Mouse (Mus musculus) CH12.LX (cell line): ENCODE measurements around the gene Hist1h1b. TPM values are rescaled to one million over a fixed set of nuclear protein-coding genes. Genes with fewer than 3 reads are reported as not detected.

ENCODE experiments used
- DNase-seq: peaks from one replicate; pipeline ENCODE4 v3.0.0-alpha.2; 2013; ENCODE audit errors: extremely low read depth
- H3K27ac ChIP-seq: 2 replicates; pipeline ENCODE4 v1.5.1; 2012; ENCODE audit warnings: low read depth, mild to moderate bottlenecking, control low read depth, moderate library complexity; ENCODE audit not compliant: insufficient read depth
- H3K27me3 ChIP-seq: replicated peaks from 2 replicates; pipeline ENCODE3; 2012; ENCODE audit warnings: inconsistent platforms
- H3K36me3 ChIP-seq, 2 experiments: replicated peaks in 1 of 2; 2 replicates each; pipeline versions ENCODE3 to v1.6.1; 2012; ENCODE audit warnings: inconsistent platforms in 1 of 2, low read length in 1 of 2, mild to moderate bottlenecking in 1 of 2, mixed read lengths in 1 of 2, moderate library complexity in 1 of 2; ENCODE audit not compliant: control insufficient read depth in 1 of 2, insufficient read depth in 1 of 2
- H3K4me1 ChIP-seq, 2 experiments: 2 replicates each; pipeline ENCODE4 v1.6.1; 2012; ENCODE audit warnings: inconsistent platforms in 1 of 2, moderate library complexity in 1 of 2; ENCODE audit not compliant: insufficient read depth in 2 of 2, control insufficient read depth in 1 of 2
- H3K4me2 ChIP-seq: 2 replicates; pipeline ENCODE4 v1.6.1; 2012; ENCODE audit warnings: low read depth, mild to moderate bottlenecking, control low read depth; ENCODE audit not compliant: poor library complexity, insufficient read depth, severe bottlenecking
- H3K4me3 ChIP-seq, 3 experiments: fragments of 150-350 bp in 1 of 3; sonication (generic) in 1 of 3; replicated peaks in 1 of 3; 2 replicates each; pipeline versions ENCODE3 to v1.5.1; 2011 to 2012; ENCODE audit warnings: low read depth in 2 of 3, low read length in 2 of 3, mild to moderate bottlenecking in 2 of 3, moderate library complexity in 2 of 3, control low read depth in 1 of 3, improper control_type of control experiment in 1 of 3, inconsistent platforms in 1 of 3, mixed read lengths in 1 of 3; ENCODE audit not compliant: poor library complexity in 1 of 3
- H3K79me2 ChIP-seq: replicated peaks from 2 replicates; pipeline ENCODE4 v1.6.1; 2012; ENCODE audit warnings: mild to moderate bottlenecking, moderate library complexity; ENCODE audit not compliant: control insufficient read depth, poor library complexity, insufficient read depth, severe bottlenecking; ENCODE audit errors: extremely low read depth
- H3K9ac ChIP-seq: 2 replicates; pipeline ENCODE4 v1.6.1; 2012; ENCODE audit warnings: low read depth, mild to moderate bottlenecking, control low read depth, moderate library complexity; ENCODE audit not compliant: insufficient read depth
- H3K9me3 ChIP-seq: replicated peaks from 2 replicates; pipeline ENCODE3; 2012; ENCODE audit warnings: low read length, inconsistent platforms, mixed read lengths
- BHLHE40 ChIP-seq: IDR thresholded peaks from 2 replicates; pipeline ENCODE4 v1.6.1; 2011; ENCODE audit warnings: mild to moderate bottlenecking, low read depth, low read length, improper control_type of control experiment
- CHD1 ChIP-seq: IDR thresholded peaks from 2 replicates; pipeline ENCODE4 v1.6.1; 2012; ENCODE audit warnings: low read depth, low read length, improper control_type of control experiment, inconsistent platforms
- CHD2 ChIP-seq: IDR thresholded peaks from 2 replicates; pipeline ENCODE4 v1.6.1; 2011; ENCODE audit warnings: low read length, improper control_type of control experiment
- CTCF ChIP-seq, 2 experiments: IDR thresholded peaks in 1 of 2; conservative IDR thresholded peaks in 1 of 2; 2 replicates each; pipeline ENCODE4 v1.5.1; 2011 to 2012; ENCODE audit warnings: low read depth in 2 of 2, low read length in 2 of 2, improper control_type of control experiment in 1 of 2, inconsistent platforms in 1 of 2, mild to moderate bottlenecking in 1 of 2, moderate library complexity in 1 of 2
- ELF1 ChIP-seq: IDR thresholded peaks from 2 replicates; pipeline ENCODE4 v1.6.1; 2014; ENCODE audit warnings: low read depth, mild to moderate bottlenecking, inconsistent platforms, low read length, improper control_type of control experiment
- EP300 ChIP-seq: IDR thresholded peaks from 2 replicates; pipeline ENCODE4 v1.6.1; 2011; ENCODE audit warnings: low read length, improper control_type of control experiment
- ETS1 ChIP-seq: conservative IDR thresholded peaks from 2 replicates; pipeline ENCODE4 v1.6.1; 2012; ENCODE audit warnings: low read depth, mild to moderate bottlenecking, inconsistent platforms, low read length, improper control_type of control experiment, moderate library complexity
- GABPA ChIP-seq: IDR thresholded peaks from 2 replicates; pipeline ENCODE4 v1.6.1; 2012; ENCODE audit warnings: low read depth, low read length, improper control_type of control experiment, inconsistent platforms; ENCODE audit not compliant: insufficient replicate concordance
- JUN ChIP-seq: IDR thresholded peaks from 2 replicates; pipeline ENCODE4 v1.6.1; 2011; ENCODE audit warnings: low read depth, mild to moderate bottlenecking, low read length, improper control_type of control experiment, moderate library complexity; ENCODE audit not compliant: insufficient read depth
- KAT2A ChIP-seq: IDR thresholded peaks from 2 replicates; pipeline ENCODE4 v1.6.1; 2012; ENCODE audit warnings: low read length, improper control_type of control experiment, inconsistent platforms; ENCODE audit not compliant: insufficient replicate concordance
- MAFK ChIP-seq: IDR thresholded peaks from 2 replicates; pipeline ENCODE4 v1.6.1; 2011; ENCODE audit warnings: low read length, improper control_type of control experiment; ENCODE audit not compliant: insufficient replicate concordance
- MAX ChIP-seq: IDR thresholded peaks from 2 replicates; pipeline ENCODE4 v1.6.1; 2011; ENCODE audit warnings: low read length, improper control_type of control experiment
- MAZ ChIP-seq: IDR thresholded peaks from 2 replicates; pipeline ENCODE4 v1.6.1; 2012; ENCODE audit warnings: low read depth, mild to moderate bottlenecking, inconsistent platforms, low read length, improper control_type of control experiment, moderate library complexity
- MEF2A ChIP-seq: IDR thresholded peaks from 2 replicates; pipeline ENCODE4 v1.6.1; 2014; ENCODE audit warnings: low read depth, mild to moderate bottlenecking, inconsistent platforms, low read length, improper control_type of control experiment, borderline replicate concordance
- MYC ChIP-seq: IDR thresholded peaks from 2 replicates; pipeline ENCODE4 v1.6.1; 2011; ENCODE audit warnings: low read depth, mild to moderate bottlenecking, improper control_type of control experiment, low read length
- NELFE ChIP-seq: IDR thresholded peaks from 2 replicates; pipeline ENCODE4 v1.6.1; 2011; ENCODE audit warnings: low read depth, low read length, improper control_type of control experiment
- POLR2A ChIP-seq: IDR thresholded peaks from 2 replicates; pipeline ENCODE4 v1.6.1; 2011; ENCODE audit warnings: low read depth, mild to moderate bottlenecking, improper control_type of control experiment, low read length
- RCOR1 ChIP-seq: conservative IDR thresholded peaks from 2 replicates; pipeline ENCODE4 v1.6.1; 2012; ENCODE audit warnings: low read depth, mild to moderate bottlenecking, inconsistent platforms, low read length, improper control_type of control experiment
- SIN3A ChIP-seq: IDR thresholded peaks from 2 replicates; pipeline ENCODE4 v1.6.1; 2012; ENCODE audit warnings: low read length, improper control_type of control experiment, inconsistent platforms
- TBP ChIP-seq: conservative IDR thresholded peaks from 2 replicates; pipeline ENCODE4 v1.6.1; 2011; ENCODE audit warnings: low read depth, low read length, improper control_type of control experiment
- TCF12 ChIP-seq: IDR thresholded peaks from 2 replicates; pipeline ENCODE4 v1.6.1; 2014; ENCODE audit warnings: low read depth, mild to moderate bottlenecking, inconsistent platforms, low read length, improper control_type of control experiment
- UBTF ChIP-seq: IDR thresholded peaks from 2 replicates; pipeline ENCODE4 v1.6.1; 2012; ENCODE audit warnings: low read depth, mild to moderate bottlenecking, inconsistent platforms, low read length, improper control_type of control experiment, moderate library complexity
- USF2 ChIP-seq: conservative IDR thresholded peaks from 2 replicates; pipeline ENCODE4 v1.6.1; 2011; ENCODE audit warnings: low read depth, low read length, improper control_type of control experiment
- ZC3H11A ChIP-seq: IDR thresholded peaks from 2 replicates; pipeline ENCODE4 v1.6.1; 2012; ENCODE audit warnings: low read depth, mild to moderate bottlenecking, inconsistent platforms, low read length, improper control_type of control experiment
- ZMIZ1 ChIP-seq: IDR thresholded peaks from 2 replicates; pipeline ENCODE4 v1.6.1; 2012; ENCODE audit warnings: low read depth, mild to moderate bottlenecking, inconsistent platforms, low read length, improper control_type of control experiment
- ZNF384 ChIP-seq: IDR thresholded peaks from 2 replicates; pipeline ENCODE4 v1.6.1; 2012; ENCODE audit warnings: low read depth, low read length, improper control_type of control experiment, inconsistent platforms
- dilution Hi-C: fragments of 300-500 bp; cut with MboI; formaldehyde crosslinking; loops from 2 replicates; pipeline ENCODE4 v1.14.3; 2020; ENCODE audit warnings: low sequenced_read_pairs; ENCODE audit not compliant: extremely low pct_unique_long_range_greater_than_20kb, extremely low pct_ligation_motif_present
- in situ Hi-C: fragments of 300-500 bp; cut with MboI; formaldehyde crosslinking; loops from 3 replicates; pipeline ENCODE4 v1.14.3; 2019; ENCODE audit warnings: low sequenced_read_pairs, low pct_ligation_motif_present, low pct_unique_long_range_greater_than_20kb, mixed read lengths
- polyA plus RNA-seq: library from polyadenylated mRNA; unstranded; fragments of >175 nt; gene quantifications from 2 replicates; pipeline ENCODE4 v1.2.1, GENCODE M21; 2012; ENCODE audit warnings: low read depth; ENCODE audit not compliant: insufficient read length
- total RNA-seq, 2 experiments: library from RNA; depleted of rRNA; stranded (reverse); fragments of 300-350 nt in 1 of 2; fragments of >200 nt in 1 of 2; gene quantifications; 2 replicates each; pipeline ENCODE4 v1.2.3; 2012 to 2014

The Hist1h1b gene
- total and polyA plus RNA-seq, 3 experiments: 1.9 to 1,032 (median 16.6) TPM

DNA sequence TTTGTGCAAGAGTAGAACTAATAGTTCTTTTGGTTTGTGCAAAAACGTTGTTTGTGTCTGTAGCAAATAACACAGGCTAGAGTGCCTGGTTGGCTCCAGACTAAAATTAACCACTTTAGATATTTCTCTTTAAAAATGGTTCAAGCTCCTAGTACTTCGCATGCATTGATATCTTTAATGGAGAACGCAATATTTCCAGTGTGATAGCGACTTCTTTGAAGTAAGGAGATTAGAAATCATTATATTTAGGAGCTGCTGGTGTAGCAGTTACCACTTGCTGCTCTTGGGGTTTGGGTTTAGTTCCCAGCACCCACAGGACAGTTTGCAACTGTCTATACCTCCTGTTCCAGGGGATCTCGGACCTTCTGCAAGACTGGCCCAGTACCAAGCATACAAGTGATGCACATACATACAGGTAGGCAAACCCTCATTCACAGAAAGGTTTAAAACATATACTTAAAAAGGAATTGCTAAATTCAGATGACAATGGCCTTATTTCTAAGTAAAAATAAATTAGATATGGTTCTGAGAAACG is 663 bp upstream of the Hist1h1b start:
- Histone ChIP-seq H3K9me3 (no peaks in the 10 kb centered on the region), H3K36me3 (no peaks in the 10 kb centered on the region), H3K4me3 (peak overlapping the region in 1 of 3 experiments; percentile 59), H3K4me1 (peaks cover 6 to 39% of the 10 kb centered on the region in 2 experiments; a peak in 3 of 4 replicates), H3K79me2 (no peaks in the 10 kb centered on the region; the same call in 1 of the 2 replicates), H3K27ac (peak overlapping the region; percentile 35; the same call in 1 of the 2 replicates), H3K9ac (peak overlapping the region; percentile 86; the same call in 1 of the 2 replicates), H3K27me3 (no peaks in the 10 kb centered on the region), H3K4me2 (peak overlapping the region; percentile 65)
- in situ Hi-C loops (no loop called here), dilution Hi-C loops (no loop called here)
- peak; percentile 29 for DNase-seq
- TF ChIP-seq JUN (no peak), NELFE (no peak), CHD2 (no peak), RCOR1 (no peak), TBP (no peak), MAX (no peak), MAFK (no peak), EP300 (no peak), POLR2A (no peak), CTCF (conservative IDR thresholded peaks at IDR 0.05 in 1 of 2, IDR thresholded peaks at IDR 0.05 in 1 of 2; ENCODE audit: low read depth in 2 of 2, low read length in 2 of 2) (no peak)

DNA sequence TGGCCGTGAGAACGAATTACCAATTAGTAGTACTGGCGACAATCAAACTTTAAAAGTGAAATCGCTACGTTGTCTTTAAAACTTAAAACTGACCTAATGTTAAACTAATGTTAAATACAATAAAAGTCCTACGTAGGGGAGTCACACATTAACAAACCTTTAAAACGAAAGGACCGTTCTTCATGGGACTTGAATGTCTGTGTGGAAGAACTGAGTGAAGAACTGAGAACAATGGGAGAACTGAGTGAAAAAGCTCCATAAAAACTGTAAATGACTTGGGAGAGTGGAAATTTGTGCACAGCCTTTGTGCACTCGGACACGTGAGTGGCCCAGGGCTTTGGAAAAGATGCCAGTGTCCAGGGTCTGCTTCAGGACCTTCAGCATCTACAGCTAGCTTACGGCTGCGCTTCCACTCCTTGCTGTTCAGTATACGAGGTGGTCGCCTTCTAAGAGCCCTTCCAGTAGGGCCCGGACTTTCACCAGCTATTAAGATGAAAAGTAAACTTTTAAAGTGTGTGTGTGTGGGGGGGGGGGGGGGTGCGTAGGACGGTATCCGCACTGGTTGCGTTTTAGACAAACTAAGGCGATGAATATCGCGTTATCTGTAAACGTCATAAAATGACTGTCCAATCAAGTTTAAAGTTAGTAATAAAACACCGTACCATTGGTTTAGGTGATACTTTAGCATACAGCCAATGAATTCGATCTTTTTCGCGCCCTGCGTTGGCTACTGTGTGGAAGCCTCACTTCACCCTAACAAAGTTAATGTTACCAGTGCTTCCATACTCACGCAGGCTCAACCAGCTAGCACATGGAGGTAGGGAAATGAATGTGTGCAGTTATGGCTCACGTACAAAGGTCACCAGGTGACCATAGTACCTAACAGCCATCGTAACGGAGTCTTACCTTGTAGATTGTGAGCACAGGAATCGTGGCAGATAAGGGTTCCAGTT is 1.3 kb downstream of the Hist1h1b start:
- Histone ChIP-seq H3K27ac (peak overlapping the region; percentile 97), H3K4me2 (peak overlapping the region; percentile 65), H3K27me3 (no peaks in the 10 kb centered on the region), H3K36me3 (no peaks in the 10 kb centered on the region), H3K9me3 (no peaks in the 10 kb centered on the region), H3K79me2 (no peaks in the 10 kb centered on the region; the same call in 1 of the 2 replicates), H3K4me3 (peak overlapping the region; percentile 59 to 72 (median 59)), H3K4me1 (peaks cover 6 to 24% of the 10 kb centered on the region in 2 experiments; a peak in 3 of 4 replicates), H3K9ac (peak overlapping the region; percentile 95)
- DNase-seq: peak; percentile 94
- dilution Hi-C loops: no loop called here
- in situ Hi-C loops: no loop called here
- TF ChIP-seq ETS1: 0 out of 2 replicates have a peak, but pooled peaks have one; percentile 6
- TF ChIP-seq MAZ: peak; percentile 44; the same call in 1 of the 2 replicates
- no peak for TF ChIP-seq USF2
- 0 out of 2 replicates have a peak, but pooled peaks have one; percentile 46 for TF ChIP-seq KAT2A
- peak; percentile 79 for TF ChIP-seq BHLHE40
- peak; percentile 57; the same call in 1 of the 2 replicates for TF ChIP-seq TCF12
- TF ChIP-seq MYC: peak; percentile 84
- peak; percentile 89 for TF ChIP-seq SIN3A
- TF ChIP-seq NELFE: peak; percentile 84; the same call in 1 of the 2 replicates
- peak; percentile 78 for TF ChIP-seq POLR2A
- TF ChIP-seq MAFK: no peak
- TF ChIP-seq CHD1: peak; percentile 55; the same call in 1 of the 2 replicates
- TF ChIP-seq CHD2: peak; percentile 94
- no peak for TF ChIP-seq ZC3H11A
- no peak; the same call in 1 of the 2 replicates for TF ChIP-seq UBTF
- no peak for TF ChIP-seq GABPA
- TF ChIP-seq TBP: peak; percentile 76; the same call in 1 of the 2 replicates
- TF ChIP-seq MEF2A: peak; percentile 58; the same call in 1 of the 2 replicates
- TF ChIP-seq ELF1: no peak
- peak; percentile 99 for TF ChIP-seq ZMIZ1
- peak; percentile 48; the same call in 1 of the 2 replicates for TF ChIP-seq MAX
- no peak for TF ChIP-seq ZNF384
- TF ChIP-seq JUN: no peak
- peak; percentile 90; the same call in 1 of the 2 replicates for TF ChIP-seq RCOR1
